Mouse (Mus musculus): ENCODE results near the gene Apobec3.

Apobec3 gene

GRCm38 (mm10) chr15:79951730-79952503 lies 60.5 kb downstream of the Apobec3 start:
- DNase-seq, result peak; percentile 78 to 91

- DNase-seq, result peak; percentile 86 to 88
Observed at GRCm38 (mm10) chr15:79952504-79953231, 61.2 kb downstream of the Apobec3 start.

- peak; percentile 40 to 76 for DNase-seq
Observed at GRCm38 (mm10) chr15:79953470-79953869, 62.0 kb downstream of the Apobec3 start.

GRCm38 (mm10) chr15:79956559-79956958 lies 65.1 kb downstream of the Apobec3 start:
- peak in 1 of 2 experiments; percentile 34 for DNase-seq

- no peak for DNase-seq
Observed at GRCm38 (mm10) chr15:79958418-79958817, 67.0 kb downstream of the Apobec3 start.

- no peak for DNase-seq
Observed at GRCm38 (mm10) chr15:79961366-79961921, 70.0 kb downstream of the Apobec3 start.

GRCm38 (mm10) chr15:79962661-79963060 lies 71.2 kb downstream of the Apobec3 start:
- no peak for DNase-seq

- DNase-seq, result no peak
Observed at GRCm38 (mm10) chr15:79964376-79964775, 72.9 kb downstream of the Apobec3 start.

Data from kidney, postnatal 25 days (tissue).